Mouse (Mus musculus): Measurements from ENCODE around the gene Crtc3. TPM values are rescaled to one million over a fixed set of nuclear protein-coding genes. Genes with fewer than 3 reads are reported as not detected.

The Crtc3 gene
- polyA plus RNA-seq, 2 experiments = 18.6 to 26.4 TPM

DNA sequence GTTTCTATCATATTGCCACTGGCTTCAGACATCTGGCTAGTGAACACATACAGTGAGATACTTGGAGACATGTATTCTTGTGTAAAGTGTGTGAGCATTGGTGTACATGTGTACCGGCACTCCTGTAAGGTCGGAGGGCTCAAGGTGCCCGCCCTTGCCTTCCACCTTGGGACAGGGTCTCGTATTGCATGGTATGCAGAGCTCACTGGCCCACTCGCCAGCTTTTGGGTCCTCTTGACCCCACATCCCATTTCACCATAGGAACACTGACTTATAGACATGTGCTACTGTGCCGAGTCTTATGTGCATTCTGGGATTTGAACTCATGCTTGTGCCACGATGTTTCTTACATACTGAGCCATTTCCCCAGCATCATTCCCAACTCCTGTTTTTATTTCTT, 21.7 kb upstream of the Crtc3 start:
- ATAC-seq (ENCODE audit: low FRiP score, low read depth) (no peak), DNase-seq (ENCODE audit: low spot score) (no peak)
- Histone ChIP-seq H3K9ac (ENCODE audit: low read depth, low read length, severe bottlenecking) (no peak overlapping the region), H3K4me1 (ENCODE audit: control insufficient read depth, insufficient read depth, low read length) (no peaks in the 10 kb centered on the region), H3K9me3 (ENCODE audit: control insufficient read depth, low read length) (no peaks in the 10 kb centered on the region), H3K27me3 (ENCODE audit: control insufficient read depth, insufficient read depth, low read length) (no peaks in the 10 kb centered on the region), H3K4me2 (replicated peaks; ENCODE audit: low read depth, low read length, severe bottlenecking) (no peak overlapping the region), H3K4me3 (replicated peaks; ENCODE audit: low read length) (no peak overlapping the region), H3K27ac (replicated peaks; ENCODE audit: low read depth, low read length) (no peak overlapping the region), H3K36me3 (ENCODE audit: control insufficient read depth, insufficient read depth, low read length) (peaks cover 27% of the 10 kb centered on the region)
- TF ChIP-seq POLR2A (IDR thresholded peaks at IDR 0.05; ENCODE audit: borderline replicate concordance, extremely low read depth, insufficient read depth, insufficient read length) = no peak
- 87% methylated on average over 7 of the region's 7 CpGs for WGBS

DNA sequence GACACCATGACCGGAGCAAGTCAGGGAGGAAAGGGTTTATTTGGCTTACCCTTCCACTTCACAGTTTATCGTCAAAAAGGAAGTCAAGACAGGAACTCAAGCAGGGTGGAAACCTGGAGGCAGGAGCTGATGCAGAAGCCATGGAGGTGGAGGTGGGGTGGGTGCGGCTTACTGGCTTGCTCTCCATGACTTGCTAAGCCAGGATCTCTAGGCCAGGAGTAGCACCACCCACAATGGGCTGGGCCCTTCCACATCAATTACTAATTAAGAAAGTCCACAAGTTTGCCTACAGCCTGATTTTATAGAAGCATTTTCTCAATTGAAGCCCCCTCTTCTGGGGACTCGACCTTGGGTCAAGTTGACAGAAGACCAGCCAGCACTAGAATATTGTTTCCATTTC, 15.4 kb upstream of the Crtc3 start:
- no peak for TF ChIP-seq POLR2A (IDR thresholded peaks at IDR 0.05; ENCODE audit: borderline replicate concordance, extremely low read depth, insufficient read depth, insufficient read length)
- Histone ChIP-seq H3K9me3 (ENCODE audit: control insufficient read depth, low read length) (no peaks in the 10 kb centered on the region), H3K27ac (replicated peaks; ENCODE audit: low read depth, low read length) (no peak overlapping the region), H3K9ac (ENCODE audit: low read depth, low read length, severe bottlenecking) (no peak overlapping the region), H3K4me1 (ENCODE audit: control insufficient read depth, insufficient read depth, low read length) (no peaks in the 10 kb centered on the region), H3K4me2 (replicated peaks; ENCODE audit: low read depth, low read length, severe bottlenecking) (no peak overlapping the region), H3K36me3 (ENCODE audit: control insufficient read depth, insufficient read depth, low read length) (no peaks in the 10 kb centered on the region), H3K27me3 (ENCODE audit: control insufficient read depth, insufficient read depth, low read length) (no peaks in the 10 kb centered on the region), H3K4me3 (replicated peaks; ENCODE audit: low read length) (no peak overlapping the region)
- 84% methylated on average over 4 of the region's 4 CpGs for WGBS
- no peak for DNase-seq (ENCODE audit: low spot score)
- no peak for ATAC-seq (ENCODE audit: low FRiP score, low read depth)

DNA sequence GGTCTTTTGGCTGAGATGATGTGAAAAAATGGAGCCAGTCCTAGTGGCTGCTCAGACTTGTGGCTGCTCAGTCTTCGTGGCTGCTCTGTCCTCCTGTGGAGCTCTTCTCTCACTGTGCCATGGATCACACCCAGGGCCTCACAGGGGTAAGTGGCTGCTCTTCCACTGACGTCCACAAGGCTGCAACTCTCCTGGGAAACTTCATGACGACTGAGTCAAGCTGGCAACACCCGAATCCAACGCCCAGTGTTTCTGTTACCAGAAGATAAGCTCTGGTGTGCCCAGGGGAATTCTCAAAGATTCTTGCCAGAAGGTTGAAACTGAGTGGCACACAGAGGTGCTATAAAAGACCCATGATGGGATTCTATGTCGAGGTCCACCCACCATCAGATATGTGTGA, 13.8 kb upstream of the Crtc3 start:
- DNase-seq (ENCODE audit: low spot score) (no peak), ATAC-seq (ENCODE audit: low FRiP score, low read depth) (no peak)
- Histone ChIP-seq H3K4me2 (replicated peaks; ENCODE audit: low read depth, low read length, severe bottlenecking) (no peak overlapping the region), H3K27ac (replicated peaks; ENCODE audit: low read depth, low read length) (no peak overlapping the region), H3K4me1 (ENCODE audit: control insufficient read depth, insufficient read depth, low read length) (no peaks in the 10 kb centered on the region), H3K27me3 (ENCODE audit: control insufficient read depth, insufficient read depth, low read length) (no peaks in the 10 kb centered on the region), H3K9me3 (ENCODE audit: control insufficient read depth, low read length) (no peaks in the 10 kb centered on the region), H3K4me3 (replicated peaks; ENCODE audit: low read length) (no peak overlapping the region), H3K9ac (ENCODE audit: low read depth, low read length, severe bottlenecking) (no peak overlapping the region), H3K36me3 (ENCODE audit: control insufficient read depth, insufficient read depth, low read length) (no peaks in the 10 kb centered on the region)
- TF ChIP-seq POLR2A (IDR thresholded peaks at IDR 0.05; ENCODE audit: borderline replicate concordance, extremely low read depth, insufficient read depth, insufficient read length) = no peak
- 64% methylated on average over 6 of the region's 6 CpGs for WGBS

DNA sequence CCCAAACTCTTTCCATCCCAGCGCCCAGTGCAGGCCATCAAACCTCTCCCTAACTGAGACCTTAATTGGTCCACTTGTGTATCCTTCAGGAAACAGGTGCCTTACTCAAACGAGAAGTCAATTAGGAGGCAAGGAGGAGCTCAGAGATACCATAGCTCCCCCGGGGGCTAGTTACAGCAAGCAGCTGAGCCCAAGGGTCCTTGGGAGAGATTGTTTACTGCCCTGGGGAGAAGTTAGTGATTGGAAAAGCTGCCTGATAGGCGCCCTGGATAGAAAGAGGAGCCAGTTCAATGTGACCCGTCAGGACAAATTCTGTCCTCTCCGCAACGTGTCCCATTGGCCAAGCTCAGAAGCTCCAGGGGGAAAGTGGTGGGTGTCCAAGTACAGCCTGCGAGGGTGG, 11.0 kb upstream of the Crtc3 start:
- Histone ChIP-seq H3K27me3 (ENCODE audit: control insufficient read depth, insufficient read depth, low read length) (no peaks in the 10 kb centered on the region), H3K4me3 (replicated peaks; ENCODE audit: low read length) (no peak overlapping the region), H3K9ac (ENCODE audit: low read depth, low read length, severe bottlenecking) (no peak overlapping the region), H3K4me1 (ENCODE audit: control insufficient read depth, insufficient read depth, low read length) (no peaks in the 10 kb centered on the region), H3K4me2 (replicated peaks; ENCODE audit: low read depth, low read length, severe bottlenecking) (no peak overlapping the region), H3K27ac (replicated peaks; ENCODE audit: low read depth, low read length) (no peak overlapping the region), H3K36me3 (ENCODE audit: control insufficient read depth, insufficient read depth, low read length) (no peaks in the 10 kb centered on the region), H3K9me3 (ENCODE audit: control insufficient read depth, low read length) (no peaks in the 10 kb centered on the region)
- TF ChIP-seq POLR2A (IDR thresholded peaks at IDR 0.05; ENCODE audit: borderline replicate concordance, extremely low read depth, insufficient read depth, insufficient read length) = no peak
- ATAC-seq (ENCODE audit: low FRiP score, low read depth) (no peak), DNase-seq (ENCODE audit: low spot score) (no peak)
- WGBS = 54% methylated on average over 8 of the region's 8 CpGs

DNA sequence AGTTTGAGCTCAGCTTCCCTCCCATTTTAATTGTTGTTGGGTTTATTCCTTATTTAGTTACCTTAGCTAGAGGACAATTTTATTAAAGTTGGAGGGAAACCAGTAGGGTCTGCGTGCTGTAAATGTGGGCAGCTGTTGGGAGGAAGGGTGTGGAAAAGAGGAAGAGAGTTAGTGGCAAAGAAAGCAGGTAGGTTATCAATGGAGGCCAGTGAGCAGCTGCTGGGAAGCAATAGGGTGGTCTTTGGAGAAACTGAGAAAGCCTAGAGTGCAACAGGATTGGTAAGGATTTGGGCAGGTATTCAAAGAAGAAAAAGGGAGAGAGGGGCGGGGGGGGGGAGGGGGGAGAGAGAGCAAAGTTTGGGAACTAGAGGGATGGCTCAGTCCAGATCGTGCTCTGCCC, 10.3 kb upstream of the Crtc3 start:
- Histone ChIP-seq H3K36me3 (ENCODE audit: control insufficient read depth, insufficient read depth, low read length) (no peaks in the 10 kb centered on the region), H3K27me3 (ENCODE audit: control insufficient read depth, insufficient read depth, low read length) (no peaks in the 10 kb centered on the region), H3K9ac (ENCODE audit: low read depth, low read length, severe bottlenecking) (no peak overlapping the region), H3K4me1 (ENCODE audit: control insufficient read depth, insufficient read depth, low read length) (no peaks in the 10 kb centered on the region), H3K27ac (replicated peaks; ENCODE audit: low read depth, low read length) (no peak overlapping the region), H3K4me2 (replicated peaks; ENCODE audit: low read depth, low read length, severe bottlenecking) (no peak overlapping the region), H3K9me3 (ENCODE audit: control insufficient read depth, low read length) (no peaks in the 10 kb centered on the region), H3K4me3 (replicated peaks; ENCODE audit: low read length) (no peak overlapping the region)
- TF ChIP-seq POLR2A (IDR thresholded peaks at IDR 0.05; ENCODE audit: borderline replicate concordance, extremely low read depth, insufficient read depth, insufficient read length) = no peak
- WGBS = 71% methylated on average over 3 of the region's 3 CpGs
- ATAC-seq (ENCODE audit: low FRiP score, low read depth) (no peak), DNase-seq (ENCODE audit: low spot score) (no peak)

DNA sequence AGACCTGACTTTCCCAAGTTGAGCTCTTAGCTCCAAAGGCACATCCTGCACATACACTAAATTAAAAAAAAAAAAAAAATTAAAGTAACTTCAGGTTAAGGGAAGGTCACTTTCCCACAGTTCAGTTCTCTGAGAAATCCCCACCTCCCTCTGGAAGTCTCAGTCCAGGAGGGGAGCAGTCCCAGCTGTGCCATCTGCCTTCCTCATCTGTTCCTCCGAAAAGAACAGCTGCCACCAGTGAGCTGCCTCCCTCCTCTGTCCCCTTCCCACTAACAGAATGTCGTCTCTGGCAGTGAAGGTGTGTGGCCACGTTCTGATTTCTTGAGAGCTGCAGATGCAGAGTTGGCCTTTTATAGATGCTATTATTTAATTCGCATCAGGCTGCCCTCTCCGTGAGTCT, 9.2 kb upstream of the Crtc3 start:
- Histone ChIP-seq H3K4me2 (replicated peaks; ENCODE audit: low read depth, low read length, severe bottlenecking) (no peak overlapping the region), H3K9ac (ENCODE audit: low read depth, low read length, severe bottlenecking) (no peak overlapping the region), H3K36me3 (ENCODE audit: control insufficient read depth, insufficient read depth, low read length) (no peaks in the 10 kb centered on the region), H3K4me3 (replicated peaks; ENCODE audit: low read length) (no peak overlapping the region), H3K27ac (replicated peaks; ENCODE audit: low read depth, low read length) (no peak overlapping the region), H3K27me3 (ENCODE audit: control insufficient read depth, insufficient read depth, low read length) (no peaks in the 10 kb centered on the region), H3K9me3 (ENCODE audit: control insufficient read depth, low read length) (no peaks in the 10 kb centered on the region), H3K4me1 (ENCODE audit: control insufficient read depth, insufficient read depth, low read length) (no peaks in the 10 kb centered on the region)
- 55% methylated on average over 5 of the region's 5 CpGs for WGBS
- DNase-seq (ENCODE audit: low spot score) (no peak), ATAC-seq (ENCODE audit: low FRiP score, low read depth) (peak; percentile 73)
- TF ChIP-seq POLR2A (IDR thresholded peaks at IDR 0.05; ENCODE audit: borderline replicate concordance, extremely low read depth, insufficient read depth, insufficient read length) = no peak

Data from limb, embryonic 14.5 days (tissue).